Mouse (Mus musculus) CD4-positive, CD25-positive, alpha-beta regulatory T cell, adult 9 weeks (primary cell): ENCODE results near the gene Sbpl. TPM values are rescaled to one million over a fixed set of nuclear protein-coding genes. Genes with fewer than 3 reads are reported as not detected.

Experiments
- polyA plus RNA-seq: library from polyadenylated mRNA; unstranded; fragments of 100-300 nt; shearing (Covaris generic); gene quantifications from one replicate; pipeline ENCODE4 v1.2.1, GENCODE M21; 2017

The Sbpl gene
- polyA plus RNA-seq = not detected

GRCm38 (mm10) chr17:23955174-23955573 lies at the start of gene Sbpl:
Gene Sbpl (minus strand): TSS chr17:23955274.

GRCm38 (mm10) chr17:23997901-23998300 lies 42.8 kb upstream of the Sbpl start, which contains the start of gene Prss22:
Gene Prss22 (minus strand): TSS chr17:23998100.

GRCm38 (mm10) chr17:23980297-23980909 lies 25.3 kb upstream of the Sbpl start, which contains the start of gene Prss30:
Gene Prss30 (minus strand): TSS chr17:23980566.

GRCm38 (mm10) chr17:23941372-23941771 lies 13.7 kb downstream of the Sbpl start, which contains the start of gene Sbp:
Gene Sbp (plus strand): TSS chr17:23941672.

GRCm38 (mm10) chr17:23917158-23917557 lies 37.9 kb downstream of the Sbpl start, which contains the start of gene Dcpp3:
Gene Dcpp3 (plus strand): TSS chr17:23917458.

Other genes starting within 250 kb of the Sbpl start
- gene 1520401A03Rik, start 232.5 kb downstream of the Sbpl start, polyA plus RNA-seq = not detected
- gene Pkmyt1, start 228.9 kb downstream of the Sbpl start, polyA plus RNA-seq = 15.2 TPM
- 4.5 TPM for gene Paqr4, start 214.4 kb downstream of the Sbpl start, polyA plus RNA-seq
- 5.8 TPM for gene Kremen2, start 209.4 kb downstream of the Sbpl start, polyA plus RNA-seq
- 17.1 TPM for gene Flywch1, start 183.7 kb downstream of the Sbpl start, polyA plus RNA-seq
- gene Flywch2, start 169.2 kb downstream of the Sbpl start, polyA plus RNA-seq = 5.2 TPM
- gene Srrm2, start 164.7 kb downstream of the Sbpl start, polyA plus RNA-seq = 338 TPM
- 746 TPM for gene Elob, start 126.1 kb downstream of the Sbpl start, polyA plus RNA-seq
- gene Prss33, start 119.2 kb downstream of the Sbpl start, polyA plus RNA-seq = 1.2 TPM
- gene Prss32, start 111.4 kb downstream of the Sbpl start, polyA plus RNA-seq = not detected
- 5.4 TPM for gene Prss41, start 111.1 kb downstream of the Sbpl start, polyA plus RNA-seq
- gene Prss21, start 87.2 kb downstream of the Sbpl start, polyA plus RNA-seq = not detected
- gene Dcpp1, start 74.4 kb downstream of the Sbpl start, polyA plus RNA-seq = not detected
- not detected for gene Dcpp2, start 74.4 kb downstream of the Sbpl start, polyA plus RNA-seq
- not detected for gene Dcpp3, start 37.8 kb downstream of the Sbpl start, polyA plus RNA-seq
- gene Sbp, start 13.6 kb downstream of the Sbpl start, polyA plus RNA-seq = not detected
- 0.25 TPM for gene Prss30, start 25.3 kb upstream of the Sbpl start, polyA plus RNA-seq
- not detected for gene Prss22, start 42.8 kb upstream of the Sbpl start, polyA plus RNA-seq
- 0.58 TPM for gene Prss27, start 82.9 kb upstream of the Sbpl start, polyA plus RNA-seq
- 6.9 TPM for gene Kctd5, start 118.2 kb upstream of the Sbpl start, polyA plus RNA-seq
- 51.6 TPM for gene Pdpk1, start 195.7 kb upstream of the Sbpl start, polyA plus RNA-seq
- gene Amdhd2, start 208.5 kb upstream of the Sbpl start, polyA plus RNA-seq = 40.0 TPM
- 381 TPM for gene Atp6v0c, start 214.4 kb upstream of the Sbpl start, polyA plus RNA-seq